Mouse (Mus musculus): Measurements from ENCODE around the gene Wwtr1. TPM values are rescaled to one million over a fixed set of nuclear protein-coding genes. Genes with fewer than 3 reads are reported as not detected.

Gene Wwtr1
- total and polyA plus RNA-seq, 2 experiments = 4.9 to 11.9 TPM

DNA sequence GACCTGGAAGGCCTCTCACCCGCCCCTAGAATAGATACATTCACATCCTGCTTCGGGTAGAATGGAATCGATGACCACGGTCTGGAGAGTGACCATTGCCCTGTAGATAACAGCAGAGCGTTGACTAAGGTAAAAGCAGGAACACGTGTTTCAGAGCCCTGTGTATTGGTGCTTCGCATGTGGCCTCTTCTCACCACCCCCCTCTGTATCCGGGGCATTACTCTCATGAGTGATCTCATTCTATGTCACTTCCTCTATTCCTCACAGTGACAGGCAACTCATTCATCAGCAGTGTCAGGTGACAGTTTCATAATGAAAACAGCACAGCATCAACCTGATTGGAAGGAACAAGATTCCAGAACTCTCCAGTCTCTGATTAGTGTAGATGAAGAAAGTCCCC, 140.3 kb downstream of the Wwtr1 start:
- Histone ChIP-seq H3K36me3 (ENCODE audit: control insufficient read depth, insufficient read depth, low read length) (peaks cover 33% of the 10 kb centered on the region), H3K4me3 (ENCODE audit: insufficient read depth, low read depth, low read length) (no peak overlapping the region), H3K4me1 (ENCODE audit: control insufficient read depth, insufficient read depth, low read length) (peaks cover 9% of the 10 kb centered on the region; the same call in 1 of the 2 replicates), H3K27me3 (ENCODE audit: control insufficient read depth, insufficient read depth, low read length) (no peaks in the 10 kb centered on the region), H3K9ac (ENCODE audit: low read depth, low read length) (no peak overlapping the region), H3K27ac (replicated peaks; ENCODE audit: insufficient read depth, low read depth, low read length) (0 out of 2 replicates have a peak overlapping the region, but pooled peaks have one; percentile 8), H3K79me2 (ENCODE audit: control insufficient read depth, insufficient read depth, low read length) (no peaks in the 10 kb centered on the region)
- DNase-seq (ENCODE audit: extremely low read depth, low read depth, low spot score) = peak; percentile 90
- TF ChIP-seq CTCF (IDR thresholded peaks at IDR 0.05; ENCODE audit: low read depth, low read length) (no peak), POLR2A (IDR thresholded peaks at IDR 0.05; ENCODE audit: extremely low read depth, insufficient read depth, low read length) (no peak)
- 7% methylated on average over 8 of the region's 8 CpGs for WGBS

DNA sequence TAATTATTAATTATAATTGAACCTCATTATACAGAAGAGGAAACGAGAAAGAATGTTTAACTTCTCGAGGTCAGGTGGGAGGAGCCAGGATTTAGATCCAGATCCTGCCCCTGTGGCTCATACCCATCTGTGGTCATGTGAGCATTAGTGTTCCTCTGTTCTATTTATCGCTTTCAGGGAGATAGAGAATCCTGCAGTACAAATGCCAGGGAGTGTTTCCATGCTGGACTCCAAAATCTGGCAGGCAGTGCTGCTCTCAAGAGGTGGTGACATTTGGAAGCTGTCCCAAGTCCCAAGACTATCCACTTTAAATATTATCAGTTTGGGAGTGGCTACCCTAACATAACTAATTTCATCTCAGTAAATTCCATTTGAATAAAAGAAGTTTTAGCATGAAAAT, 144.0 kb downstream of the Wwtr1 start:
- peaks cover 17% of the 10 kb centered on the region for H3K4me1 ChIP-seq (ENCODE audit: control insufficient read depth, insufficient read depth, low read length)
- no peak overlapping the region for H3K4me3 ChIP-seq (ENCODE audit: insufficient read depth, low read depth, low read length)
- peaks cover 22% of the 10 kb centered on the region for H3K36me3 ChIP-seq (ENCODE audit: control insufficient read depth, insufficient read depth, low read length)
- H3K9ac ChIP-seq (ENCODE audit: low read depth, low read length) = no peak overlapping the region
- H3K79me2 ChIP-seq (ENCODE audit: control insufficient read depth, insufficient read depth, low read length) = no peaks in the 10 kb centered on the region
- no peak overlapping the region for H3K27ac ChIP-seq (replicated peaks; ENCODE audit: insufficient read depth, low read depth, low read length)
- WGBS = 4% methylated on average over 3 of the region's 3 CpGs
- H3K27me3 ChIP-seq (ENCODE audit: control insufficient read depth, insufficient read depth, low read length) = no peaks in the 10 kb centered on the region
- no peak for TF ChIP-seq CTCF (IDR thresholded peaks at IDR 0.05; ENCODE audit: low read depth, low read length)
- TF ChIP-seq POLR2A (IDR thresholded peaks at IDR 0.05; ENCODE audit: extremely low read depth, insufficient read depth, low read length) = no peak
- DNase-seq (ENCODE audit: extremely low read depth, low read depth, low spot score) = peak; percentile 95

DNA sequence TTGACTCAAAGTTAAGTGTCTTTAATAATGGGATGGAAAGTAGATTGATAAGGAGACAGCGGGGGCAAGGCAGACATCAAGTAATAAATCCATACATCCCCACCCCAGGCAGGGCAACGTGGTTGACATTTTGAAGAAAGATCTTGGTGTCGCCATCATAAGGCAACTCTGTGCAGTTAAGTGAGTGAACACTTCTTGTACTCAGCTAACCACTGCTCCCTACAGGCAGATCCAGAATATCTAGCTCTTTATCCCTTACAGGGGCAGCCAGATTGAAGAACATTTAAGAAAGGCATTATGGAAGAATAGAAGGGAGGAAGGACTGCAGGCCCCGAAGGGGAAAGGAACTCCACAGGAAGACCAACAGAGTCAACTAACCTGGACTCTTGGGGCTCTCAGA, 146.2 kb downstream of the Wwtr1 start:
- peaks cover 9% of the 10 kb centered on the region for H3K36me3 ChIP-seq (ENCODE audit: control insufficient read depth, insufficient read depth, low read length)
- peak; percentile 59 for DNase-seq (ENCODE audit: extremely low read depth, low read depth, low spot score)
- no peaks in the 10 kb centered on the region for H3K27me3 ChIP-seq (ENCODE audit: control insufficient read depth, insufficient read depth, low read length)
- WGBS = 46% methylated on average over 4 of the region's 4 CpGs
- no peak overlapping the region for H3K4me3 ChIP-seq (ENCODE audit: insufficient read depth, low read depth, low read length)
- no peak overlapping the region for H3K9ac ChIP-seq (ENCODE audit: low read depth, low read length)
- peaks cover 11% of the 10 kb centered on the region for H3K4me1 ChIP-seq (ENCODE audit: control insufficient read depth, insufficient read depth, low read length)
- 0 out of 2 replicates have a peak, but pooled peaks have one; percentile 2 for TF ChIP-seq CTCF (IDR thresholded peaks at IDR 0.05; ENCODE audit: low read depth, low read length)
- TF ChIP-seq POLR2A (IDR thresholded peaks at IDR 0.05; ENCODE audit: extremely low read depth, insufficient read depth, low read length) = no peak
- no peak overlapping the region for H3K27ac ChIP-seq (replicated peaks; ENCODE audit: insufficient read depth, low read depth, low read length)
- H3K79me2 ChIP-seq (ENCODE audit: control insufficient read depth, insufficient read depth, low read length) = no peaks in the 10 kb centered on the region

DNA sequence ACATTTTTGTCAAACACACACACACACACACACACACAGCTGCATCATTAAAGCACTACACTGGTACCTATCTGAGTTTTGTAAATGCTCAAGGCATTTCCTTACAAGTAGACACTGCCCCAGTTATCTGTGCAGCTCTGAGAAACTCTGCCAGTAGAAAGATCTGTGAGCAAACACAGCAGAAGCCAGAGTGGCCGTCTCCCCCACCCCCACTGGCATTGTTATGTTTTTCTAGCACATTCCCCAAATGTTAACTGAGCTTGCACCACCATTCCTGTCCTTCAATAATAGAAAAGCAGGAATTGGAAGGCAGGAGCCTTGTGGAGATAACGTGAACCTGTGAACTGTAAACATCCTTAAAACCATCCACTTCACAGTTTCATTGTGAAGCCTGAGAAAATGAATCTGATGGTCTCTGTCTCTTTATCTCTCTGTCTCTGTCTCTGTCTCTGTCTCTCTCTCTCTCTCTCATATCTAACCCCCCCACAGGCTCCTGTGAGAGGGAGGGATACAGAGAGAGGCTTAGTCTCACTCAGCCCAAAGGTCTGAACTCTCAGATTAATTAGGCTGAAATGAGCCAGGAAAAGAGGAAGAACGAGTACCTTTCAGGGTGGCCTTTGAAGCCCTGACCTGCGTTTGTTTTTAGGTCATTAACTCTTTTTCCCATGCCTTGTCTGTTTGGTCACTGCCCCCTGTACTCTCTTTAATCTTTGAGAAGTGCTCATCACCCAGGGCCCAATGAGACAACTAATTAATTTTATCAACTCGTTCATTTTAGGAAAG, 146.8 kb downstream of the Wwtr1 start:
- no peaks in the 10 kb centered on the region for H3K27me3 ChIP-seq (ENCODE audit: control insufficient read depth, insufficient read depth, low read length)
- peaks cover 14% of the 10 kb centered on the region for H3K4me1 ChIP-seq (ENCODE audit: control insufficient read depth, insufficient read depth, low read length)
- TF ChIP-seq POLR2A (IDR thresholded peaks at IDR 0.05; ENCODE audit: extremely low read depth, insufficient read depth, low read length) = no peak
- TF ChIP-seq CTCF (IDR thresholded peaks at IDR 0.05; ENCODE audit: low read depth, low read length) = no peak
- H3K27ac ChIP-seq (replicated peaks; ENCODE audit: insufficient read depth, low read depth, low read length) = peak overlapping the region; percentile 27; the same call in 1 of the 2 replicates
- no peak overlapping the region; the same call in 1 of the 2 replicates for H3K9ac ChIP-seq (ENCODE audit: low read depth, low read length)
- no peak overlapping the region for H3K4me3 ChIP-seq (ENCODE audit: insufficient read depth, low read depth, low read length)
- DNase-seq (ENCODE audit: extremely low read depth, low read depth, low spot score) = peak; percentile 73
- H3K36me3 ChIP-seq (ENCODE audit: control insufficient read depth, insufficient read depth, low read length) = peaks cover 3% of the 10 kb centered on the region; the same call in 1 of the 2 replicates
- H3K79me2 ChIP-seq (ENCODE audit: control insufficient read depth, insufficient read depth, low read length) = no peaks in the 10 kb centered on the region
- 4% methylated on average over 5 of the region's 5 CpGs for WGBS

DNA sequence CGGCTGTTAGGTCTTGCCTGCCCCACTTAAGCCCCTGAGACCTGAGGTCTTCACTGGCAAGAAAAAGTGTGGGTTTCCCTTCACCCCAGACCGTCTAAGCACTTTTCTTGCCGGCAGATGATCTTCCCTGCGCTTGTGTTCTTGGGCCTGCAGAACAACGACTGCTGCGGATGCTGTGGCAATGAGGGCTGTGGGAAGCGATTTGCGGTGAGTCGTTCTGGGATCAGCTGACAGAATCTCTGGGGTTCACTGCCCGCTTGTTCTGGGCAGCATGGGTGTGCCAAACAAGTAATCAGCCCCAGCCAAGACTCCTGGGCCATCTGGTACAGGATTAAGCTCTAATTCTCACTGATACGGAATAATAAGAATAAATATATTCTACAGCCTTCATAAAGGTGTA, 149.4 kb downstream of the Wwtr1 start:
- WGBS = 25% methylated on average over 11 of the region's 11 CpGs
- H3K4me1 ChIP-seq (ENCODE audit: control insufficient read depth, insufficient read depth, low read length) = peaks cover 14% of the 10 kb centered on the region
- no peaks in the 10 kb centered on the region for H3K27me3 ChIP-seq (ENCODE audit: control insufficient read depth, insufficient read depth, low read length)
- DNase-seq (ENCODE audit: extremely low read depth, low read depth, low spot score) = peak; percentile 89
- peak overlapping the region; percentile 57 for H3K27ac ChIP-seq (replicated peaks; ENCODE audit: insufficient read depth, low read depth, low read length)
- peak overlapping the region; percentile 60 for H3K9ac ChIP-seq (ENCODE audit: low read depth, low read length)
- H3K4me3 ChIP-seq (ENCODE audit: insufficient read depth, low read depth, low read length) = peak overlapping the region; percentile 65
- H3K79me2 ChIP-seq (ENCODE audit: control insufficient read depth, insufficient read depth, low read length) = no peaks in the 10 kb centered on the region
- TF ChIP-seq POLR2A (IDR thresholded peaks at IDR 0.05; ENCODE audit: extremely low read depth, insufficient read depth, low read length) (0 out of 2 replicates have a peak, but pooled peaks have one; percentile 30), CTCF (IDR thresholded peaks at IDR 0.05; ENCODE audit: low read depth, low read length) (no peak)
- no peaks in the 10 kb centered on the region for H3K36me3 ChIP-seq (ENCODE audit: control insufficient read depth, insufficient read depth, low read length)

All from liver, adult 2 months (tissue).